Mouse (Mus musculus) hindbrain, embryonic 10.5 days (tissue): ENCODE results near the gene Abracl. TPM values are rescaled to one million over a fixed set of nuclear protein-coding genes. Genes with fewer than 3 reads are reported as not detected.

ENCODE experiments used
- DNase-seq: peaks from one replicate; pipeline ENCODE4 v3.0.0-alpha.2; 2017; ENCODE audit warnings: low spot score
- H3K27ac ChIP-seq: fragments of 300-500 bp; sonication (generic); 2 replicates; pipeline ENCODE4 v1.5.1; 2016; ENCODE audit warnings: mild to moderate bottlenecking, moderate library complexity
- H3K27me3 ChIP-seq: fragments of 300-500 bp; sonication (generic); 2 replicates; pipeline ENCODE4 v1.6.1; 2016; ENCODE audit warnings: mild to moderate bottlenecking; ENCODE audit not compliant: poor library complexity, insufficient read depth, severe bottlenecking
- H3K36me3 ChIP-seq: fragments of 300-500 bp; sonication (generic); 2 replicates; pipeline ENCODE4 v1.6.1; 2016; ENCODE audit warnings: mild to moderate bottlenecking, moderate library complexity
- H3K4me1 ChIP-seq: fragments of 300-500 bp; sonication (generic); replicated peaks from 2 replicates; pipeline ENCODE4 v1.6.1; 2016; ENCODE audit warnings: mild to moderate bottlenecking
- H3K4me3 ChIP-seq: fragments of 300-500 bp; sonication (generic); 2 replicates; pipeline ENCODE4 v1.5.1; 2016; ENCODE audit warnings: mild to moderate bottlenecking, moderate library complexity
- H3K9me3 ChIP-seq: fragments of 300-500 bp; sonication (generic); 2 replicates; pipeline ENCODE4 v1.6.1; 2016; ENCODE audit warnings: mild to moderate bottlenecking, moderate library complexity
- WGBS: fragments of 180-500 bp; shearing (Covaris S2); methylation state at CpG from one replicate; pipeline ENCODE4 v1.1.7; 2016; 5-methylcytosine and 5-hydroxymethylcytosine counted together
- polyA plus RNA-seq: library from polyadenylated mRNA; unstranded; fragments of >200 nt; fragmentation: Nextera tagmentation; extraction: Ambion mirVana; gene quantifications from 2 replicates; pipeline ENCODE4 v1.2.1, GENCODE M21; 2016

Abracl gene
- 185 and 211 TPM in 2 replicates for polyA plus RNA-seq

- peak; percentile 85 for DNase-seq
- no peaks in the 10 kb centered on the region for H3K27me3 ChIP-seq
These were observed at the start of gene Abracl for GRCm38 (mm10) chr10:18022741-18023347. Gene Abracl (minus strand): TSS chr10:18023288.

GRCm38 (mm10) chr10:18072871-18073270 lies 49.8 kb upstream of the Abracl start:
- peaks cover 8% of the 10 kb centered on the region for H3K36me3 ChIP-seq
- H3K4me3 ChIP-seq, result no peak overlapping the region
- no peak for DNase-seq
- peaks cover 3% of the 10 kb centered on the region for H3K4me1 ChIP-seq
- 78% methylated on average over 3 of the region's 3 CpGs for WGBS
- H3K9me3 ChIP-seq, result no peaks in the 10 kb centered on the region
- no peak overlapping the region for H3K27ac ChIP-seq
- H3K27me3 ChIP-seq, result no peaks in the 10 kb centered on the region

More at GRCm38 (mm10) chr10:18022741-18023347, at the start of gene Abracl:
- peak within 1 kb of the TSS; percentile 98 for H3K27ac ChIP-seq
- peaks cover 25% of the 10 kb centered on the region for H3K36me3 ChIP-seq
- peak within 1 kb of the TSS; percentile 79 for H3K4me3 ChIP-seq
- H3K9me3 ChIP-seq, result peaks cover 5% of the 10 kb centered on the region; the same call in 1 of the 2 replicates
- H3K4me1 ChIP-seq, result peaks cover 27% of the 10 kb centered on the region
- WGBS, result under 1% methylated on average over 37 of the region's 37 CpGs

- Histone ChIP-seq H3K36me3 (peaks cover under 1% of the 10 kb centered on the region; the same call in 1 of the 2 replicates), H3K4me3 (no peak overlapping the region), H3K27me3 (no peaks in the 10 kb centered on the region), H3K4me1 (peaks cover 13% of the 10 kb centered on the region), H3K27ac (no peak overlapping the region), H3K9me3 (no peaks in the 10 kb centered on the region)
- WGBS, result 92% methylated on average over 2 of the region's 2 CpGs
- no peak for DNase-seq
These were observed 47.5 kb upstream of the Abracl start for GRCm38 (mm10) chr10:18070616-18071015.

- no peaks in the 10 kb centered on the region for H3K27me3 ChIP-seq
- no peaks in the 10 kb centered on the region for H3K9me3 ChIP-seq
- no peak overlapping the region for H3K27ac ChIP-seq
- DNase-seq, result no peak
- H3K4me1 ChIP-seq, result peaks cover 13% of the 10 kb centered on the region
- WGBS, result 89% methylated on average over 3 of the region's 3 CpGs
- no peak overlapping the region for H3K4me3 ChIP-seq
- H3K36me3 ChIP-seq, result peaks cover 5% of the 10 kb centered on the region; the same call in 1 of the 2 replicates
These were observed 47.1 kb upstream of the Abracl start for GRCm38 (mm10) chr10:18070144-18070543.

- Histone ChIP-seq H3K4me3 (no peak overlapping the region), H3K36me3 (peaks cover 9% of the 10 kb centered on the region; the same call in 1 of the 2 replicates), H3K9me3 (no peaks in the 10 kb centered on the region), H3K27me3 (no peaks in the 10 kb centered on the region), H3K27ac (no peak overlapping the region), H3K4me1 (peaks cover 13% of the 10 kb centered on the region)
- no peak for DNase-seq
- 86% methylated on average over 2 of the region's 2 CpGs for WGBS
These were observed 46.5 kb upstream of the Abracl start for GRCm38 (mm10) chr10:18069576-18069975.

GRCm38 (mm10) chr10:18068880-18069279 lies 45.8 kb upstream of the Abracl start:
- WGBS, result 87% methylated on average over 2 of the region's 2 CpGs
- DNase-seq, result no peak
- Histone ChIP-seq H3K4me3 (no peak overlapping the region), H3K9me3 (no peaks in the 10 kb centered on the region), H3K4me1 (peaks cover 13% of the 10 kb centered on the region), H3K27ac (no peak overlapping the region), H3K27me3 (no peaks in the 10 kb centered on the region), H3K36me3 (peaks cover 9% of the 10 kb centered on the region; the same call in 1 of the 2 replicates)

GRCm38 (mm10) chr10:18067761-18068446 lies 44.8 kb upstream of the Abracl start:
- peaks cover 13% of the 10 kb centered on the region for H3K4me1 ChIP-seq
- no peak overlapping the region; the same call in 1 of the 2 replicates for H3K27ac ChIP-seq
- H3K27me3 ChIP-seq, result no peaks in the 10 kb centered on the region
- H3K4me3 ChIP-seq, result no peak overlapping the region
- WGBS, result 79% methylated on average over 10 of the region's 10 CpGs
- H3K9me3 ChIP-seq, result no peaks in the 10 kb centered on the region
- peak; percentile 18 for DNase-seq
- peaks cover 9% of the 10 kb centered on the region; the same call in 1 of the 2 replicates for H3K36me3 ChIP-seq

GRCm38 (mm10) chr10:18066031-18066439 lies 42.9 kb upstream of the Abracl start:
- WGBS, result 91% methylated on average over 10 of the region's 10 CpGs
- H3K27ac ChIP-seq, result no peak overlapping the region

GRCm38 (mm10) chr10:18064606-18065228 lies 41.6 kb upstream of the Abracl start:
- no peak for DNase-seq
- Histone ChIP-seq H3K27ac (no peak overlapping the region), H3K27me3 (no peaks in the 10 kb centered on the region), H3K9me3 (no peaks in the 10 kb centered on the region), H3K4me1 (peaks cover 13% of the 10 kb centered on the region), H3K4me3 (no peak overlapping the region), H3K36me3 (peaks cover 9% of the 10 kb centered on the region; the same call in 1 of the 2 replicates)
- 88% methylated on average over 7 of the region's 7 CpGs for WGBS

More at GRCm38 (mm10) chr10:18066031-18066439, 42.9 kb upstream of the Abracl start:
- no peaks in the 10 kb centered on the region for H3K9me3 ChIP-seq
- no peak for DNase-seq
- peaks cover 9% of the 10 kb centered on the region; the same call in 1 of the 2 replicates for H3K36me3 ChIP-seq
- H3K4me1 ChIP-seq, result peaks cover 13% of the 10 kb centered on the region
- no peak overlapping the region for H3K4me3 ChIP-seq
- no peaks in the 10 kb centered on the region for H3K27me3 ChIP-seq

GRCm38 (mm10) chr10:18061533-18061932 lies 38.4 kb upstream of the Abracl start:
- Histone ChIP-seq H3K27me3 (no peaks in the 10 kb centered on the region), H3K9me3 (no peaks in the 10 kb centered on the region), H3K4me1 (peaks cover 25% of the 10 kb centered on the region), H3K27ac (no peak overlapping the region), H3K4me3 (no peak overlapping the region), H3K36me3 (peaks cover 9% of the 10 kb centered on the region; the same call in 1 of the 2 replicates)
- 95% methylated on average over 4 of the region's 4 CpGs for WGBS
- DNase-seq, result no peak

GRCm38 (mm10) chr10:18060778-18061177 lies 37.7 kb upstream of the Abracl start:
- Histone ChIP-seq H3K27me3 (no peaks in the 10 kb centered on the region), H3K27ac (no peak overlapping the region), H3K36me3 (peaks cover 9% of the 10 kb centered on the region; the same call in 1 of the 2 replicates), H3K9me3 (no peaks in the 10 kb centered on the region), H3K4me1 (peaks cover 26% of the 10 kb centered on the region), H3K4me3 (no peak overlapping the region)
- 94% methylated on average over 2 of the region's 2 CpGs for WGBS
- no peak for DNase-seq

GRCm38 (mm10) chr10:18059807-18060206 lies 36.7 kb upstream of the Abracl start:
- WGBS, result 89% methylated on average over 13 of the region's 13 CpGs
- H3K4me1 ChIP-seq, result peaks cover 28% of the 10 kb centered on the region
- H3K27ac ChIP-seq, result no peak overlapping the region
- H3K9me3 ChIP-seq, result no peaks in the 10 kb centered on the region
- no peaks in the 10 kb centered on the region for H3K27me3 ChIP-seq
- DNase-seq, result no peak
- H3K36me3 ChIP-seq, result peaks cover under 1% of the 10 kb centered on the region; the same call in 1 of the 2 replicates
- H3K4me3 ChIP-seq, result no peak overlapping the region
